Mouse (Mus musculus): ENCODE results near the gene Rpl22. TPM values are rescaled to one million over a fixed set of nuclear protein-coding genes. Genes with fewer than 3 reads are reported as not detected.

Gene Rpl22
- polyA plus RNA-seq, 1 experiment from 2014 or later, result 226 TPM

DNA sequence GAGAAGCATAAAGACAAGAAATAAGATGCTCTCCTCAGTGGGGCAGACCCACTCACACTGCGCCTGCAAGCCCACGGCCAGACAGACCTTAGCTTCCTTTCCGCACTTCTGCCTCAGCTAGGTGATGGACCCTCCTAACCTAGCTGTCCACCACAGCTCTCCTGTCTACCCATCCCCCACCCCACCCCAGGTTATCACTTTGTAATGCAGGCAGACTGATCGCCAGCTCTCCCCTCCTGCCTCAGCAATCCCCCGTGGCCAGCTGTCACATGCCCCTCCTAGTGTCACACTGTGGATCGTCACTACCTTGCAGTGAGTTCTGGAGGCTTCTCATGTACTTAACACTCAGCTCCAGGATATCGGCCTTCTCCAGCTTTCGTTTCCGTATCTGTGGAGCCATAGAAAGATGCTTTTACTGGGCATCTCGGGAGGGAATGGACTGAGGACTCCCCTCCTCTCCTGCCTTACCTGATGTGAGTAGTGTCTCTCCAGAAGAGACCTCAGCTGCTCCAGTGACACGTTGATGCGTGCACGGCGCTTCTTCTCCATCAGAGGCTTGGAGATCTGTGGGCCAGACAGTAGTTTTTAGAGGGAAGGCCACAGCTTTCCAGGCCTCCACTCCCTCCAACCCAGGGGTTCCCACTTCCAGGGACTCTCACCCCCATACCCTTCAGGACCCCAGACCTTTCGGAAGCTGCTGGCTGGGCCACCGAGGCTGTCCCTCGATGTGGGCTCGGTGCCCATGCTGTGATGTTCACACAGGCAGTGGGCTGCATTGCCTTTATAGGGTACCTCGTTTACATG lies 38.0 kb upstream of the Rpl22 start:
- no peak overlapping the region for H3K9ac ChIP-seq
- peaks cover 2% of the 10 kb centered on the region for H3K36me3 ChIP-seq
- no peak overlapping the region for H3K4me2 ChIP-seq
- peaks cover 93% of the 10 kb centered on the region for H3K27me3 ChIP-seq (replicated peaks)
- no peak for ATAC-seq (ENCODE audit: extremely low read depth, insufficient number of reproducible peaks, low FRiP score, low TSS enrichment)
- 19% methylated on average over 19 of the region's 19 CpGs for WGBS
- H3K4me1 ChIP-seq, result peaks cover 28% of the 10 kb centered on the region
- H3K27ac ChIP-seq (replicated peaks), result no peak overlapping the region
- no peak overlapping the region for H3K4me3 ChIP-seq
- no peaks in the 10 kb centered on the region; the same call in 1 of the 2 replicates for H3K9me3 ChIP-seq

DNA sequence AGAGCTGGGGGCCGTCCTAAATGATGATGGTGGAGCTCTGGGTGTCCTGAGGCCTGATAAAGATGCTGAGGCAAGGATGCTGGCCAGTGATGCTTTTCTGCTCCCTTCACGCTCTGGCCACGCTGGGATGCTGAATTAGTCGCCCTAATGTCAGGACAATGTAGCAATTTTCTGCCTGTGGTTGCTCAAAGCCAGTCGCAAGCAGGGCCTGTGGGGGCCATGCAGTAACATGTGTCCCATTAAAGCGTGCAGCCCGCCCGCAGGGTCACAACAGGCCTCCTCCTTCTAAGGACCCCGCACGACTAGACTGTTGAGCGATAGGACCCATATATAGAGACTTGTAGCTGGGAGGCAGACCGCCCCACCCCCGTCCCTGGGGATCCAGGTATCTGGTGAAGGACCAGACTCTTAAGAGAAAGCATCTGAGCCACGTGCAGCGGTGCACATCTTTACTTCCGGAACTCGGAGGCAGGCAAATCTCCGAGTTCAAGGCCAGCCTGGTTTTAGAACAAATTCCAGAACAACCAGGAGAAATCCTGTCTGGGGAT lies 37.1 kb upstream of the Rpl22 start:
- Histone ChIP-seq H3K9me3 (no peaks in the 10 kb centered on the region; the same call in 1 of the 2 replicates), H3K4me3 (no peak overlapping the region), H3K4me2 (no peak overlapping the region), H3K9ac (no peak overlapping the region), H3K27ac (replicated peaks) (no peak overlapping the region), H3K27me3 (replicated peaks) (peaks cover 94% of the 10 kb centered on the region), H3K4me1 (peaks cover 19% of the 10 kb centered on the region), H3K36me3 (no peaks in the 10 kb centered on the region)
- 55% methylated on average over 18 of the region's 18 CpGs for WGBS
- no peak for ATAC-seq (ENCODE audit: extremely low read depth, insufficient number of reproducible peaks, low FRiP score, low TSS enrichment)

DNA sequence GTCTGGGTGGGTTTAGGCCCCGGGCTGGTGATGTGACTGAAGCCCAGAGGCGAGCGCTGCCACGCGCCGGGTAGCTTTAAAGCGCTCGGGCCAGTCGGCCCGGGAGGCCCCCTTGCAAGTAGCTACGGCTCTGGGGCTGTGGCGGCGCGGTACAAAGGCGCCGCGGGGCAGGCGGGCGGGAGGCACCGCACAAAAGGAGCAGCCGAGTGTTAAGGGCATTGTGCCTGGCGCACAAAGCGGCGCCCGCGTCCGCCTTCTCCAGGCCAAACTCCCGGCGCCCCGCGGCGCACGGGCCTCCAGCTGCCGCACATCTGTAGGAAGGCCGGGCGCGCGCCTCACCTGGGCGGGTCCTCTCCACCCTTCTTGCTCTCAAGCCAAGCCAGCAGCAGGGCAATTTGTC lies 35.2 kb upstream of the Rpl22 start:
- Histone ChIP-seq H3K9me3 (no peaks in the 10 kb centered on the region; the same call in 1 of the 2 replicates), H3K4me2 (peak overlapping the region; percentile 56), H3K9ac (no peak overlapping the region), H3K4me1 (peaks cover 24% of the 10 kb centered on the region), H3K36me3 (no peaks in the 10 kb centered on the region), H3K27ac (replicated peaks) (no peak overlapping the region), H3K4me3 (peak overlapping the region; percentile 29), H3K27me3 (replicated peaks) (peaks cover 82% of the 10 kb centered on the region)
- under 1% methylated on average over 39 of the region's 39 CpGs for WGBS
- no peak; the same call in 1 of the 2 replicates for ATAC-seq (ENCODE audit: extremely low read depth, insufficient number of reproducible peaks, low FRiP score, low TSS enrichment)

DNA sequence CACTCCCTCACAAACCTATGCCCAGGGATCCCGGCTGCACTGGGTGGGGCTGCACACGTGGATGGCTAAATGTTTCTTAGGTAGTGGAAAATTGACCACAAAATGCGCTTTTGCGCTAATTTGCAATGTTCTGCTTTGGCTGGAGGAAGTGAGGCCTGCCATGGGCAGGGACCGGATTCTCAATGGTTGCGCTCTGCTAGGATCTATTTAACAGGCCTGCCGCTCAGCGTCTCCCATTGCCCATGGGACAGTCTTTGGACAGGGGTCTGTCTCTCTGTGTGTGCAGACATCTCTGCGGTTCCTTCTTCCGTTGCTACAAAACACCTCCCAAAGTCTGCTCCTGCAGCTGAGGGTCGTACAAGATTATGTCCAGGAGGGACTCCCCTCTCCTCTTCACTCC lies 34.6 kb upstream of the Rpl22 start:
- Histone ChIP-seq H3K27ac (replicated peaks) (no peak overlapping the region), H3K4me3 (no peak overlapping the region), H3K9ac (no peak overlapping the region), H3K27me3 (replicated peaks) (peaks cover 76% of the 10 kb centered on the region), H3K4me2 (no peak overlapping the region), H3K9me3 (no peaks in the 10 kb centered on the region; the same call in 1 of the 2 replicates), H3K4me1 (peaks cover 29% of the 10 kb centered on the region), H3K36me3 (no peaks in the 10 kb centered on the region)
- no peak for ATAC-seq (ENCODE audit: extremely low read depth, insufficient number of reproducible peaks, low FRiP score, low TSS enrichment)
- 17% methylated on average over 11 of the region's 11 CpGs for WGBS

DNA sequence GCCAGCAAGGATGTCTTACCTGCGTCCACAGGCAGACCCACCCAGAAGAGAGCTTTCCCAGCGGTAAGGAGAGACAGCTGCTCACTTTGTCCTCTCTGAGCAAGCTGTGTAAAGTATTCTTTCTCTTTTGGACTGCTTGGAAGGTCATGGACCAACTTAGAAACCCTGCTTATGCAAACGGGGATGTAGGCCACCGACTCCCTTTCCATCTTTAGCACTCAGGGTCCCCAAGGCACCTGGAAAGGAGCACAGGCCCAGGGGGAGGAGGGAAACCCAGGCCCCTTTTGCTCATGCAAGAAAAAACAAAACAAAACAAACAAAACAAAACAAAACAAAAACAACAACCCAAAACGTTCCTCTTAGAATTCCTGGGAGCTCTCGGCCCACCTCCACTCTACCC lies 34.0 kb upstream of the Rpl22 start, which contains the start of gene Hes3:
Gene Hes3 (minus strand): TSS at position 101 of the 400 bp plus-strand sequence.
- peaks cover 70% of the 10 kb centered on the region for H3K27me3 ChIP-seq (replicated peaks)
- ATAC-seq (ENCODE audit: extremely low read depth, insufficient number of reproducible peaks, low FRiP score, low TSS enrichment), result no peak
- 30% methylated on average over 6 of the region's 6 CpGs for WGBS
- H3K9ac ChIP-seq, result no peak within 1 kb of the TSS
- no peaks in the 10 kb centered on the region for H3K36me3 ChIP-seq
- peaks cover 27% of the 10 kb centered on the region for H3K4me1 ChIP-seq
- no peaks in the 10 kb centered on the region; the same call in 1 of the 2 replicates for H3K9me3 ChIP-seq
- H3K4me2 ChIP-seq, result peak within 1 kb of the TSS; percentile 56
- H3K27ac ChIP-seq (replicated peaks), result no peak within 1 kb of the TSS
- peak within 1 kb of the TSS; percentile 29 for H3K4me3 ChIP-seq

DNA sequence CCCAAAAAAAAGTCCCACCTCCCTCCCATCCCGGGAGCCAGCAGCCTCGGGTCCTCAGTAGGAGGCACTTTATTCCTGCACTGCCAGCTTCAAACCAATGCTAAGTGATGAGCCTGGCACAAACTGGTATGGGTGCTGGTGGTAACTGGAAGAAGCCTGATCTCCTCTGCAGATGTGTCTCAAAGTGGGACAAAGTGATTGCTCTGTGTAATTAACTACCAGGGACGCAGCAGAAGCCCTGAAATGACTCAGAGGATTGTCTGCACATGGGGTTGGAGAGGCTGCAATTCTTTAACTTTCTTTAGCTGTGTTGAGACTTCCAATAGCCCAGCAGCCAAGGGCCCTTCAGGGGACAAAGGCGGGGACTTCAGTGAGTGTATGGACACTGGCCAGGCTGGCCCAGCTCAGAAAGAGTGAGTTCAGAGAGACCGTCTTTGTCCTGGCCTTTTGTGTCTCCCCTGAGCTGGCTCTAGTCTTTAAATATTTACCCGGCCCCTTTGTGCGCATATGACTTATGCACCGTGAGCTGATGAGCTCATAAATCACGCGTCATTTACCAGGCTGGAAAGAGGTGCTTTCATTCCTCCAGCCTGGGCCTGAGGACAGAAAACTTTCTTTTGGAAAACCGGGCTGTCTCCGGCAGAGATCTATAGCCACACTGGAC lies 33.3 kb upstream of the Rpl22 start:
- Histone ChIP-seq H3K4me1 (peaks cover 23% of the 10 kb centered on the region), H3K9ac (no peak overlapping the region), H3K27ac (replicated peaks) (no peak overlapping the region), H3K9me3 (no peaks in the 10 kb centered on the region; the same call in 1 of the 2 replicates), H3K36me3 (no peaks in the 10 kb centered on the region), H3K4me3 (no peak overlapping the region), H3K27me3 (replicated peaks) (peaks cover 63% of the 10 kb centered on the region), H3K4me2 (no peak overlapping the region)
- WGBS, result 39% methylated on average over 12 of the region's 12 CpGs
- no peak for ATAC-seq (ENCODE audit: extremely low read depth, insufficient number of reproducible peaks, low FRiP score, low TSS enrichment)

DNA sequence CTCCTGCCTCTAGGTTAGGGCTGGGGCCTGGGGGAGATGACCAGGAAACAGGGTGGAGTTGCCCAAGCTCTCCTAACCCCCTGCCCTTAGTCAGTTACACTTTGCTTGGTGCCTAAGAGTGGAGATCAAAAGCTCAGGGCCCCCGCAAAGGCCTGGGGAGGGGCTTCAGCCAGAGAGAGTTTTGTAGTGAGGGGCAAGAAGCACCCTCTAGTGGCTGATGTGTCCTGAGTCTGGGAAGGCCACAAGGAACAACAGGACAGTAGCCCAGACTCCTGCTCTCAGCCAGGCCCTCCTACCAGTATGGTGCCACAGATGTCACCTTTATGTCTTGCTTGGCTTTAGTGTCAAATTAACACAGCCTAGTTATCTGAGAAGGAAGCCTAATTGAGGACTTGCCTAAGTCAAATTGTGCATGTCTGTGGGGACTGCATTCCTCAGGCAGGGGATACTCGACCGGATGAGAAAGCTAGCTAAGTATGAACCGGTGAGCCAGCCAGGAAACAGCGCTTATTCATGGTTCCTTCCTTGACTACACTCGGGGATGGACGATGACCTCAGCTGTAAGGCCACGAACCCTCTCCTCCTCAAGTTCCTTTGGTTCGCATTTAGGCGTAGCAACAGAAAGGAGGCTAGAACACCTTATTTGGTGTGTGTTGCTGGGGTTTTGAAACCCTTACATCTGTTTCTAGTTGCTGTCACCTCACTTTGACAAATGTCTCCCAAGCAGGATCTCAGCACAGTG lies 31.2 kb upstream of the Rpl22 start:
- peaks cover 37% of the 10 kb centered on the region for H3K4me1 ChIP-seq
- H3K36me3 ChIP-seq, result peaks cover 1% of the 10 kb centered on the region; the same call in 1 of the 2 replicates
- H3K4me2 ChIP-seq, result no peak overlapping the region
- no peaks in the 10 kb centered on the region for H3K9me3 ChIP-seq
- H3K27ac ChIP-seq (replicated peaks), result peak overlapping the region; percentile 82; the same call in 1 of the 2 replicates
- no peak overlapping the region for H3K4me3 ChIP-seq
- no peak for ATAC-seq (ENCODE audit: extremely low read depth, insufficient number of reproducible peaks, low FRiP score, low TSS enrichment)
- H3K27me3 ChIP-seq (replicated peaks), result peaks cover 47% of the 10 kb centered on the region
- H3K9ac ChIP-seq, result no peak overlapping the region
- WGBS, result 47% methylated on average over 10 of the region's 10 CpGs

DNA sequence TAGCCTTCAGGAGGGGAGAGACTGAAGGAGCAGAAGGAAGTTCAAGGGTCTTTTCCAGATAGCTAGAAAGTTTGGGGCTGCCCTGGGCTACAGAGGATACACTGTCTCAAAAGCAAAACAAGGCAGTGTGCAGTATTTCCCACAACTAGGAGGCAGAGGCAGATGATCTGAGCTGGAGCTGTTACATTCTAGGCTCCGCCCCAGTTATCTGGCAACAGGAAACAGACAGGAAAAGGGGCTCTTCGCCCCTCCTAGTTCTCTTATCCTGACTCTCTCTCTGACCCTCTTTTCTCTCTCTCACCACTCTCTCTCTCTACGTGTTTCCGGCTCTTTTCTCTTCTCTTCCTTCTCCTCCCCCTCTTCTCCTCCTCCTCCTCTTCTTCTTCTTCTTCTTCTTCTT lies 29.6 kb upstream of the Rpl22 start:
- Histone ChIP-seq H3K9ac (peak overlapping the region; percentile 2; the same call in 1 of the 2 replicates), H3K4me1 (peaks cover 32% of the 10 kb centered on the region), H3K4me2 (peak overlapping the region; percentile 93), H3K36me3 (peaks cover 17% of the 10 kb centered on the region), H3K4me3 (no peak overlapping the region), H3K27ac (replicated peaks) (peak overlapping the region; percentile 82), H3K9me3 (no peaks in the 10 kb centered on the region), H3K27me3 (replicated peaks) (peaks cover 32% of the 10 kb centered on the region)
- WGBS, result 32% methylated on average over 4 of the region's 4 CpGs
- no peak for ATAC-seq (ENCODE audit: extremely low read depth, insufficient number of reproducible peaks, low FRiP score, low TSS enrichment)

DNA sequence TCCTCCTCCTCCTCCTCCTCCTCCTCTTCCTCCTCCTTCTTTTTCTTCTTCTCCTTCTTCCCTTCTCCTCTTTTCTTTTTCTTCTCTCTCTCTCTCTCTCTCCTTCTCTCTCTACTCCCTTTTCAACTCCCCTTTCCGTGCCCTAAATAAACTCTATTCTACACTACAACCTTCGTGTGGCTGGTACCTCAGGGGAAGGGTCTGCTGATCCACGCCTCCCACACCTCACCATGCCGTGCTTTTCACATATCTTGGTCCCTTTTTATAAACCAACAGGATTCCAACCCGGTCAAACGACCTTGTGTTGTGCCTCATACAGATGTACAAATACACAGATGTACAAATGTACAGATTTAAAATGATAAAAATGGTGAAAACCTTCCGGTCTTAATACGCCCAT lies 29.2 kb upstream of the Rpl22 start:
- no peak for ATAC-seq (ENCODE audit: extremely low read depth, insufficient number of reproducible peaks, low FRiP score, low TSS enrichment)
- peak overlapping the region; percentile 80 for H3K4me3 ChIP-seq
- H3K9ac ChIP-seq, result peak overlapping the region; percentile 80
- no peaks in the 10 kb centered on the region for H3K9me3 ChIP-seq
- peaks cover 21% of the 10 kb centered on the region for H3K36me3 ChIP-seq
- H3K4me1 ChIP-seq, result peaks cover 32% of the 10 kb centered on the region
- 12% methylated on average over 8 of the region's 8 CpGs for WGBS
- peak overlapping the region; percentile 82 for H3K27ac ChIP-seq (replicated peaks)
- H3K27me3 ChIP-seq (replicated peaks), result peaks cover 28% of the 10 kb centered on the region
- peak overlapping the region; percentile 93 for H3K4me2 ChIP-seq

DNA sequence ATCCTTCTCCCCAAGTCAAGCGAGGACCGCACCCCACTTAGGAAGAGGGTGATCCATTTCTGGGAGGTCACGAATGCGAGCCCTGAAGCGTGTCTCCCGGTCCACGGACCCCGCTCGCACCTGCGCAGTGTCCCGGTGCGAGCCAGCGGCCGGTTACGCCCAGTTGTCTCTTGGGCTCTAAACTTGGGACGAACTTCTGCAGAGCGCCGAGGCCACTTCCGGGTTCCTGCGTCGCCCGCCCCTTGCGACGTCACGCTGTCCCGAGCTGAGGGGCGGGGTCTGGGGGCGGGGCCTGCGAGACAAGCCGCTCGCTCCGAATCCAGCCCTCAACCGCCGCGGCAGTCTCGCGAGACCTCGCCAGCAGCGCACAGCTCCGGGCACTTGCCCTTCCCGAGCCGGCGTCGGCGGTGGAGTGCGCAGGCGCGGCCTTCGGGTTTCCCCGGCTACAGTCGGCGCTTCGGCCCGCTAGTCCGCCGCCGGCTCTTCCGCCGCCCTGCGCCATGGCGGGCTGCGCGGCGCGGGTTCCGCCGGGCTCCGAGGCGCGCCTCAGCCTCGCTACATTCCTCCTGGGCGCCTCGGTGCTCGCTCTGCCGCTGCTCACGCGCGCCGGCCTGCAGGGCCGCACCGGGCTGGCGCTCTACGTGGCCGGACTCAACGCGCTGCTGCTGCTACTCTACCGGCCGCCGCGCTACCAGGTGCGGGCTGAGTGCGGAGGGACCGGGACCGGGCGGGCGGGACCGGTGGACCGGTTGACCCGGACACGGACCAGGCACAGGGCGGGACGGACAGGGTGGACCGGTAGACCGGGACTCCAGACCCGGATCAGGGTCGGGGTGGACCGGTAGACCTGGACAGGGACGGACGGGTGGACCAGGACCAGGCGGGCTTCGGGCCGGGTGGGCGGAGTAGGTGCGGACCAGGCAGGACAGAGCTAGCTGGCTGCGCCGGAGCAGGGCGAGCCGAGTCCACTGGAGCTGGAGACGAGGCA lies 28.4 kb upstream of the Rpl22 start, which contains the start of gene Icmt:
Gene Icmt (plus strand): TSS at position 354 of the 988 bp plus-strand sequence.
- peak; percentile 95 for ATAC-seq (ENCODE audit: extremely low read depth, insufficient number of reproducible peaks, low FRiP score, low TSS enrichment)
- peaks cover 20% of the 10 kb centered on the region for H3K27me3 ChIP-seq (replicated peaks)
- H3K4me3 ChIP-seq, result peak within 1 kb of the TSS; percentile 80
- peak within 1 kb of the TSS; percentile 82 for H3K27ac ChIP-seq (replicated peaks)
- peaks cover 29% of the 10 kb centered on the region for H3K36me3 ChIP-seq
- peak within 1 kb of the TSS; percentile 98 for H3K9ac ChIP-seq
- under 1% methylated on average over 118 of the region's 119 CpGs for WGBS
- H3K4me1 ChIP-seq, result peaks cover 32% of the 10 kb centered on the region
- H3K4me2 ChIP-seq, result peak within 1 kb of the TSS; percentile 93
- H3K9me3 ChIP-seq, result no peaks in the 10 kb centered on the region

All from heart, embryonic 13.5 days (tissue).